Mouse (Mus musculus) midbrain, postnatal 0 days (tissue): ENCODE results near the gene Sec24c. TPM values are rescaled to one million over a fixed set of nuclear protein-coding genes. Genes with fewer than 3 reads are reported as not detected.
"Not testable (repeated sequence)": the region's sequence is repeated elsewhere in the genome, so short reads cannot be mapped to it uniquely, and the experiment has no call there.

Source experiments
- ATAC-seq: fragments of 200-750 bp; cut with Nextera tagmentation; 2 replicates; pipeline ENCODE4 v1.8.0; 2017; ENCODE audit warnings: moderate number of reproducible peaks, mild to moderate bottlenecking, moderate TSS enrichment, moderate library complexity; ENCODE audit not compliant: low FRiP score
- DNase-seq: peaks from one replicate; pipeline ENCODE4 v3.0.0-alpha.2; 2015; ENCODE audit warnings: low spot score
- H3K27ac ChIP-seq: fragments of 300-500 bp; sonication (generic); 2 replicates; pipeline ENCODE4 v1.5.1; 2014; ENCODE audit warnings: low read depth, mild to moderate bottlenecking, low read length, mixed read lengths
- H3K27me3 ChIP-seq: fragments of 300-500 bp; sonication (generic); 2 replicates; pipeline ENCODE4 v1.6.1; 2014; ENCODE audit warnings: low read length, control low read depth, mixed read lengths; ENCODE audit not compliant: insufficient read depth
- H3K36me3 ChIP-seq: fragments of 300-500 bp; sonication (generic); 2 replicates; pipeline ENCODE4 v1.6.1; 2014; ENCODE audit warnings: low read length, control low read depth, mixed read lengths; ENCODE audit not compliant: insufficient read depth
- H3K4me1 ChIP-seq: fragments of 300-500 bp; sonication (generic); 2 replicates; pipeline ENCODE4 v1.6.1; 2014; ENCODE audit warnings: mild to moderate bottlenecking, control low read depth, antibody characterized with exemption, low read length, mixed read lengths; ENCODE audit not compliant: insufficient read depth
- H3K4me2 ChIP-seq: fragments of 300-500 bp; sonication (generic); 2 replicates; pipeline ENCODE4 v1.6.1; 2014; ENCODE audit warnings: low read depth, mild to moderate bottlenecking, low read length, mixed read lengths; ENCODE audit not compliant: poor library complexity, severe bottlenecking
- H3K4me3 ChIP-seq: fragments of 300-500 bp; sonication (generic); 2 replicates; pipeline ENCODE4 v1.5.1; 2014; ENCODE audit warnings: low read depth, mild to moderate bottlenecking, low read length, moderate library complexity
- H3K9ac ChIP-seq: fragments of 300-500 bp; sonication (generic); replicated peaks from 2 replicates; pipeline ENCODE4 v1.6.1; 2014; ENCODE audit warnings: mild to moderate bottlenecking, low read length, moderate library complexity, mixed read lengths; ENCODE audit not compliant: poor library complexity, severe bottlenecking
- H3K9me3 ChIP-seq: fragments of 300-500 bp; sonication (generic); 2 replicates; pipeline ENCODE4 v1.6.1; 2016; ENCODE audit warnings: low read length, control low read depth
- CTCF ChIP-seq: IDR thresholded peaks from 2 replicates; pipeline ENCODE4 v1.5.1; 2016; ENCODE audit warnings: antibody characterized with exemption, mild to moderate bottlenecking
- WGBS: fragments of 180-500 bp; shearing (Covaris S2); extraction: QIAGEN DNeasy Blood & Tissue Kit; methylation state at CpG from one replicate; pipeline ENCODE4 v1.1.7; 2014; 5-methylcytosine and 5-hydroxymethylcytosine counted together
- polyA plus RNA-seq: library from polyadenylated mRNA; unstranded; fragments of >200 nt; fragmentation: Nextera tagmentation; extraction: Ambion mirVana; gene quantifications from 2 replicates; pipeline ENCODE4 v1.2.1, GENCODE M21; 2015
- total RNA-seq: library from RNA; depleted of rRNA; stranded (reverse); fragments of >200 nt; gene quantifications from 2 replicates; pipeline ENCODE4 v1.2.3, GENCODE M21; 2014; rRNA removed

Sec24c gene
- 90.2 and 141 TPM in 2 replicates for total RNA-seq
- polyA plus RNA-seq = 62.4 and 63.7 TPM in 2 replicates

- peaks cover 23% of the 10 kb centered on the region for H3K36me3 ChIP-seq
- peak within 1 kb of the TSS; percentile 62 for H3K4me3 ChIP-seq
- H3K27ac ChIP-seq = peak within 1 kb of the TSS; percentile 81
- H3K9me3 ChIP-seq = no peaks in the 10 kb centered on the region
- peak within 1 kb of the TSS; percentile 87 for H3K4me2 ChIP-seq
- H3K9ac ChIP-seq = peak within 1 kb of the TSS; percentile 74
- TF ChIP-seq CTCF = no peak
- peak; percentile 99 for DNase-seq
- 2% methylated on average over 43 of the region's 43 CpGs for WGBS
- no peaks in the 10 kb centered on the region; the same call in 1 of the 2 replicates for H3K27me3 ChIP-seq
- H3K4me1 ChIP-seq = peaks cover 5% of the 10 kb centered on the region; the same call in 1 of the 2 replicates
- ATAC-seq = peak; percentile 97
Measured at GRCm38 (mm10) chr14:20674064-20674833, at the start of gene Sec24c. Sec24c (plus strand) TSS chr14:20674308.

- no peak overlapping the region for H3K4me2 ChIP-seq
- no peaks in the 10 kb centered on the region for H3K9me3 ChIP-seq
- 82% methylated on average over 2 of the region's 2 CpGs for WGBS
- no peaks in the 10 kb centered on the region for H3K27me3 ChIP-seq
- H3K4me3 ChIP-seq = no peak overlapping the region
- DNase-seq = no peak
- no peak overlapping the region for H3K27ac ChIP-seq
- no peaks in the 10 kb centered on the region for H3K4me1 ChIP-seq
- ATAC-seq = no peak
- no peak for TF ChIP-seq CTCF
- no peaks in the 10 kb centered on the region; the same call in 1 of the 2 replicates for H3K36me3 ChIP-seq
- H3K9ac ChIP-seq = no peak overlapping the region
Measured at GRCm38 (mm10) chr14:20626447-20626846, 47.7 kb upstream of the Sec24c start.

- H3K4me2 ChIP-seq = no peak overlapping the region
- H3K9me3 ChIP-seq = no peaks in the 10 kb centered on the region
- ATAC-seq (no peak), DNase-seq (no peak)
- H3K4me1 ChIP-seq = no peaks in the 10 kb centered on the region
- TF ChIP-seq CTCF = no peak
- no peaks in the 10 kb centered on the region for H3K27me3 ChIP-seq
- WGBS = 92% methylated on average over 3 of the region's 3 CpGs
- no peaks in the 10 kb centered on the region; the same call in 1 of the 2 replicates for H3K36me3 ChIP-seq
- H3K9ac ChIP-seq = no peak overlapping the region
- H3K4me3 ChIP-seq = no peak overlapping the region
- no peak overlapping the region for H3K27ac ChIP-seq
Measured at GRCm38 (mm10) chr14:20626971-20627370, 47.1 kb upstream of the Sec24c start.

GRCm38 (mm10) chr14:20631253-20631652 is 42.9 kb upstream of the Sec24c start:
- no peak overlapping the region for H3K4me3 ChIP-seq
- no peaks in the 10 kb centered on the region; the same call in 1 of the 2 replicates for H3K36me3 ChIP-seq
- no peak for TF ChIP-seq CTCF
- DNase-seq (no peak), ATAC-seq (no peak)
- 75% methylated on average over 4 of the region's 4 CpGs for WGBS
- no peaks in the 10 kb centered on the region for H3K9me3 ChIP-seq
- no peak overlapping the region for H3K4me2 ChIP-seq
- H3K9ac ChIP-seq = no peak overlapping the region
- no peaks in the 10 kb centered on the region for H3K4me1 ChIP-seq
- no peak overlapping the region for H3K27ac ChIP-seq
- H3K27me3 ChIP-seq = no peaks in the 10 kb centered on the region

GRCm38 (mm10) chr14:20635546-20635945 is 38.6 kb upstream of the Sec24c start:
- Histone ChIP-seq H3K9ac (no peak overlapping the region), H3K36me3 (no peaks in the 10 kb centered on the region; the same call in 1 of the 2 replicates), H3K27me3 (no peaks in the 10 kb centered on the region), H3K4me1 (no peaks in the 10 kb centered on the region), H3K9me3 (no peaks in the 10 kb centered on the region), H3K4me3 (no peak overlapping the region), H3K27ac (no peak overlapping the region), H3K4me2 (no peak overlapping the region)
- ATAC-seq (no peak), DNase-seq (no peak)
- no peak for TF ChIP-seq CTCF
- WGBS = 91% methylated on average over 2 of the region's 2 CpGs

- not testable (repeated sequence) for H3K36me3 ChIP-seq, ATAC-seq, H3K4me2 ChIP-seq, H3K4me3 ChIP-seq, H3K9ac ChIP-seq, H3K27ac ChIP-seq, H3K9me3 ChIP-seq, H3K4me1 ChIP-seq, DNase-seq, H3K27me3 ChIP-seq
- 99% methylated on average over 3 of the region's 3 CpGs for WGBS
Measured at GRCm38 (mm10) chr14:20636968-20637367, 37.1 kb upstream of the Sec24c start.
